Mouse (Mus musculus): ENCODE results near the gene Trpc4ap. TPM values are rescaled to one million over a fixed set of nuclear protein-coding genes. Genes with fewer than 3 reads are reported as not detected.
"Not testable (repeated sequence)": the region's sequence is repeated elsewhere in the genome, so short reads cannot be mapped to it uniquely, and the experiment has no call there.

Trpc4ap gene
- total RNA-seq, 2 experiments from 2014 or later, result 63.0 to 106 TPM

- ATAC-seq (ENCODE audit: poor library complexity, severe bottlenecking), result peak; percentile 87
These were observed 72.4 kb downstream of the Trpc4ap start for GRCm38 (mm10) chr2:155619817-155620216.

- no peak for ATAC-seq (ENCODE audit: poor library complexity, severe bottlenecking)
These were observed 75.2 kb downstream of the Trpc4ap start for GRCm38 (mm10) chr2:155616971-155617370.

- ATAC-seq (ENCODE audit: poor library complexity, severe bottlenecking), result no peak
These were observed 78.2 kb downstream of the Trpc4ap start for GRCm38 (mm10) chr2:155613953-155614352.

- peak; percentile 91 for ATAC-seq (ENCODE audit: poor library complexity, severe bottlenecking)
These were observed 78.8 kb downstream of the Trpc4ap start for GRCm38 (mm10) chr2:155613326-155613755.

GRCm38 (mm10) chr2:155611834-155612550 is 80.2 kb downstream of the Trpc4ap start:
- no peak for ATAC-seq (ENCODE audit: poor library complexity, severe bottlenecking)

- no peak for ATAC-seq (ENCODE audit: poor library complexity, severe bottlenecking)
These were observed 81.2 kb downstream of the Trpc4ap start, which contains the start of gene Myh7b for GRCm38 (mm10) chr2:155610978-155611377. Myh7b (plus strand) TSS chr2:155611212.

- no peak for ATAC-seq (ENCODE audit: poor library complexity, severe bottlenecking)
These were observed 85.8 kb downstream of the Trpc4ap start for GRCm38 (mm10) chr2:155606360-155606759.

GRCm38 (mm10) chr2:155605236-155605589 is 87.0 kb downstream of the Trpc4ap start:
- not testable (repeated sequence) for ATAC-seq (ENCODE audit: poor library complexity, severe bottlenecking)

- no peak for ATAC-seq (ENCODE audit: poor library complexity, severe bottlenecking)
These were observed 87.5 kb downstream of the Trpc4ap start for GRCm38 (mm10) chr2:155604560-155605235.

- no peak for ATAC-seq (ENCODE audit: poor library complexity, severe bottlenecking)
These were observed 88.5 kb downstream of the Trpc4ap start for GRCm38 (mm10) chr2:155603707-155604106.

GRCm38 (mm10) chr2:155595516-155595915 is 96.7 kb downstream of the Trpc4ap start:
- ATAC-seq (ENCODE audit: poor library complexity, severe bottlenecking), result no peak

- ATAC-seq (ENCODE audit: poor library complexity, severe bottlenecking), result no peak
These were observed 99.3 kb downstream of the Trpc4ap start for GRCm38 (mm10) chr2:155592854-155593283.

GRCm38 (mm10) chr2:155592137-155592853 is 99.9 kb downstream of the Trpc4ap start, which contains the start of gene Gss:
Gss (minus strand) TSS chr2:155592810.
- peak; percentile 93 for ATAC-seq (ENCODE audit: poor library complexity, severe bottlenecking)

GRCm38 (mm10) chr2:155591676-155592075 is 100.5 kb downstream of the Trpc4ap start:
- ATAC-seq (ENCODE audit: poor library complexity, severe bottlenecking), result no peak

GRCm38 (mm10) chr2:155590876-155591275 is 101.3 kb downstream of the Trpc4ap start:
- ATAC-seq (ENCODE audit: poor library complexity, severe bottlenecking), result 0 out of 2 replicates have a peak, but pooled peaks have one; percentile 8

- ATAC-seq (ENCODE audit: poor library complexity, severe bottlenecking), result no peak
These were observed 102.7 kb downstream of the Trpc4ap start for GRCm38 (mm10) chr2:155589521-155589920.

- ATAC-seq (ENCODE audit: poor library complexity, severe bottlenecking), result no peak
These were observed 104.0 kb downstream of the Trpc4ap start for GRCm38 (mm10) chr2:155588136-155588535.

GRCm38 (mm10) chr2:155585486-155585885 is 106.7 kb downstream of the Trpc4ap start:
- peak; percentile 96 for ATAC-seq (ENCODE audit: poor library complexity, severe bottlenecking)

GRCm38 (mm10) chr2:155585082-155585481 is 107.1 kb downstream of the Trpc4ap start:
- no peak for ATAC-seq (ENCODE audit: poor library complexity, severe bottlenecking)
